Mouse (Mus musculus) liver, embryonic 11.5 days (tissue): ENCODE results near the gene Gm3045. TPM values are rescaled to one million over a fixed set of nuclear protein-coding genes. Genes with fewer than 3 reads are reported as not detected.

Experiments used
- ATAC-seq: fragments of 200-750 bp; cut with Nextera tagmentation; replicated peaks from 2 replicates; pipeline ENCODE4 v1.8.0; 2017; ENCODE audit warnings: moderate number of reproducible peaks, mild to moderate bottlenecking, moderate TSS enrichment, moderate library complexity; ENCODE audit not compliant: low FRiP score
- DNase-seq: peaks from one replicate; pipeline ENCODE4 v3.0.0-alpha.2; 2017; ENCODE audit warnings: low spot score
- H3K27ac ChIP-seq: fragments of 300-500 bp; sonication (generic); 2 replicates; pipeline ENCODE4 v1.5.1; 2014; ENCODE audit warnings: mild to moderate bottlenecking, low read depth, low read length, control low read depth
- H3K27me3 ChIP-seq: fragments of 300-500 bp; sonication (generic); replicated peaks from 2 replicates; pipeline ENCODE4 v1.6.1; 2014; ENCODE audit warnings: low read length, mixed read lengths; ENCODE audit not compliant: control insufficient read depth, insufficient read depth
- H3K36me3 ChIP-seq: fragments of 300-500 bp; sonication (generic); 2 replicates; pipeline ENCODE4 v1.6.1; 2014; ENCODE audit warnings: mild to moderate bottlenecking, low read length, moderate library complexity, mixed read lengths; ENCODE audit not compliant: control insufficient read depth, insufficient read depth
- H3K4me1 ChIP-seq: fragments of 300-500 bp; sonication (generic); replicated peaks from 2 replicates; pipeline ENCODE4 v1.6.1; 2014; ENCODE audit warnings: low read length, mixed read lengths; ENCODE audit not compliant: control insufficient read depth, insufficient read depth
- H3K4me2 ChIP-seq: fragments of 300-500 bp; sonication (generic); 2 replicates; pipeline ENCODE4 v1.6.1; 2014; ENCODE audit warnings: mild to moderate bottlenecking, control low read depth, moderate library complexity
- H3K4me3 ChIP-seq: fragments of 300-500 bp; sonication (generic); 2 replicates; pipeline ENCODE4 v1.5.1; 2014; ENCODE audit warnings: low read depth, low read length, control low read depth
- H3K9ac ChIP-seq: fragments of 300-500 bp; sonication (generic); 2 replicates; pipeline ENCODE4 v1.6.1; 2014; ENCODE audit warnings: low read depth, low read length, control low read depth
- H3K9me3 ChIP-seq: fragments of 300-500 bp; sonication (generic); 2 replicates; pipeline ENCODE4 v1.6.1; 2016; ENCODE audit warnings: low read length, inconsistent platforms, mixed read lengths; ENCODE audit not compliant: control insufficient read depth
- WGBS: fragments of 180-500 bp; shearing (Covaris S2); extraction: QIAGEN DNeasy Blood & Tissue Kit; methylation state at CpG from one replicate; pipeline ENCODE4 v1.1.7; 2014; 5-methylcytosine and 5-hydroxymethylcytosine counted together
- polyA plus RNA-seq: library from polyadenylated mRNA; unstranded; fragments of >200 nt; fragmentation: Nextera tagmentation; extraction: Ambion mirVana; gene quantifications from 2 replicates; pipeline ENCODE4 v1.2.1, GENCODE M21; 2014

Gene Gm3045
- polyA plus RNA-seq, 1 experiment from 2014 or later, result not detected

DNA sequence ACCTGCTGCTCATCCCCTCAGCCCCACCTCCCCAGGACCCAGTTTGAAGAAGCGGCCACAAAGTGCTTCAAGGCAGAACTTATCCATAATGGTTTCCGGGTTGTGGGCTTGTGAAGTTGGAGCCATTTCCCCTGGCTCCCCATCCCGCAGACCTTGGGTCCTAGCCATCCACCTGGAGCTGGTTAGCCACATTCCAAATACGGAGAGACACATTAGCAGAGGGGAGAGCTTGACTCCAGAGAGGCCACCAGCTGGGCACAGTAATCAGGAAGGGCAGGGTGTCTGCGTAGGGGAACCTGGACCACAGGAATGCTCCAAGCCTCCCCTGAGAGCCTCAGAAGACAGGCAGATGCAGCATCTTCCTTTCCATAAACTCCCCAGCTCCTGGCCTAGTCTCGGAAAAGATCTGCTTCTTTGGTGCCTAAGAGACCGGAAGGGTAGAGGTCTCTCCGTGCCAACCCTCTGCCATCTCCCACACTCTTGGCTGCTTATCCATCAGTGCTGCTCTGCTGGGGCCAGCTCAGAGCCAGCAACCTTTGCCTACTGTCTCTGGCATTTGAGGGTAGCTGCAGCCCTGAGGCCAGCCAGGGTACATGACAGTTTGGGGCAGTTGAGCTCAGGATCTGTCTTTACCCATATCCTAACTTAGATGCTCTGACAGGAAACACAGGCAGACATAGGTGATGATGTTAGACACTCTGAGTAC, 22.9 kb upstream of the Gm3045 start:
- H3K9ac ChIP-seq, result no peak overlapping the region
- WGBS, result 71% methylated on average over 8 of the region's 8 CpGs
- H3K4me1 ChIP-seq, result no peaks in the 10 kb centered on the region
- no peaks in the 10 kb centered on the region for H3K36me3 ChIP-seq
- no peak overlapping the region for H3K27ac ChIP-seq
- DNase-seq (no peak), ATAC-seq (no peak)
- H3K9me3 ChIP-seq, result no peaks in the 10 kb centered on the region
- no peak overlapping the region for H3K4me2 ChIP-seq
- no peaks in the 10 kb centered on the region for H3K27me3 ChIP-seq
- H3K4me3 ChIP-seq, result no peak overlapping the region

DNA sequence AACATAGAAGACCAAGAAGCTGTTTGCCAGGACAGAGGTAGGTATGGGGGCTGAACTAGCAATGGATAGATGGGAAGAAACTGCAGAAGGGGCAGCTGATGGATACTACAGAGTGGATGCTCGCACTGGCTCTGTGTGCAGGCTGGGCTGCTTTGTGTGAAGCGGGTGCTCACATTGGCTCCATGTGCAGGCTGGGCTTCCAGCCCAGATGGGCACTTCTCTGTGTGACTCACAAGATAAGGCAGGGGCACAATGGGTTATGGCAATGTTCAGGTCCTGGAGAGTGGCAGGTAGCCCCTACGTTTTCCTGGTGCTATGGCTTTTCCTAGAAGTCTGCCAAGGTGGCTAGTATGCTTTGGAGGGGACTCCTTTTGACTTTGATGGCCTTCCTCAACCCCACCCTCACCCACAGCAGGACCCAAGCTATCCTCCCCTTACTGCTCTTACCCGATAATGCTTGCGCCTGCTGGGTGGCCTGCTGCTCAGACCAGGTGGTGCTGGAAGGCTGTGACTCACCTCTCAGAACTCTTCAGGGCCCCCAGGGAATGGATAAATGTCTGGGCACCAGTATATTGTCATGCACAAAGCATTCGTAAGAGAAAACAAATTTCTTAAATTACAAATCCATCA, 21.8 kb upstream of the Gm3045 start:
- Histone ChIP-seq H3K4me1 (no peaks in the 10 kb centered on the region), H3K36me3 (no peaks in the 10 kb centered on the region)
- WGBS, result 63% methylated on average over 6 of the region's 6 CpGs

DNA sequence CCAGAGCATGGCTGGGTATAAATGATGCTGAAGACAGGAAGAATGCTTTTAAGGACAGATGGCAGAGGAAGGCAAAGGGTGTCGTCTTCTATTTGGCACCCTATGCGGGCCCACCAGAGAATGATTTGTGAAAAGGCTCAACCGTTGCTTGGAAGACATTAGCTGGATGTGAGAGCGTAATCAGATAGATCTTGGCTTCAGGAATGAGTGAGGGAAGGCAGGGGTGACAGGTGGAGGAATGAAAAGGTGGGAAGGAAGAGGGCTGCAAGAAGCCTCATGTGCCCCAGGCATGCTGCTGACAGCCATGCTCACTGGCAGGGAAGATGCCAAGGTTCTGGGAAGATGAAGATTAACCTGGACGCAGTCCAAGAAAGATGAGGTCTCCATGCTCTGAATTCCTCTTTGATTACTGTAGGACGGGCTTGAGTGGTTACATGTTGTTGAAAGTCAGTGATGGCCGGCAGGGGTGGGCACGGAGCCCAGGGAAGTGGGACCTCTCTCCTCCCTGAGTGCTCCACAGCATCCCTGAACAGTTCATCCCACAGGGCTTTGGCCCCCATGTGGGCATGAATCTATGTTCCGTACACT, 14.0 kb upstream of the Gm3045 start:
- DNase-seq (no peak), ATAC-seq (no peak)
- no peaks in the 10 kb centered on the region; the same call in 1 of the 2 replicates for H3K9me3 ChIP-seq
- H3K36me3 ChIP-seq, result no peaks in the 10 kb centered on the region
- no peak overlapping the region for H3K27ac ChIP-seq
- no peak overlapping the region for H3K9ac ChIP-seq
- H3K4me3 ChIP-seq, result no peak overlapping the region
- 85% methylated on average over 9 of the region's 9 CpGs for WGBS
- H3K4me1 ChIP-seq, result no peaks in the 10 kb centered on the region
- no peaks in the 10 kb centered on the region for H3K27me3 ChIP-seq
- no peak overlapping the region for H3K4me2 ChIP-seq

More for the DNA sequence above, 21.8 kb upstream of the Gm3045 start:
- H3K9ac ChIP-seq, result no peak overlapping the region
- H3K4me3 ChIP-seq, result no peak overlapping the region
- H3K27me3 ChIP-seq, result no peaks in the 10 kb centered on the region
- H3K9me3 ChIP-seq, result no peaks in the 10 kb centered on the region
- ATAC-seq, result no peak
- no peak overlapping the region for H3K4me2 ChIP-seq
- H3K27ac ChIP-seq, result no peak overlapping the region
- DNase-seq, result no peak

DNA sequence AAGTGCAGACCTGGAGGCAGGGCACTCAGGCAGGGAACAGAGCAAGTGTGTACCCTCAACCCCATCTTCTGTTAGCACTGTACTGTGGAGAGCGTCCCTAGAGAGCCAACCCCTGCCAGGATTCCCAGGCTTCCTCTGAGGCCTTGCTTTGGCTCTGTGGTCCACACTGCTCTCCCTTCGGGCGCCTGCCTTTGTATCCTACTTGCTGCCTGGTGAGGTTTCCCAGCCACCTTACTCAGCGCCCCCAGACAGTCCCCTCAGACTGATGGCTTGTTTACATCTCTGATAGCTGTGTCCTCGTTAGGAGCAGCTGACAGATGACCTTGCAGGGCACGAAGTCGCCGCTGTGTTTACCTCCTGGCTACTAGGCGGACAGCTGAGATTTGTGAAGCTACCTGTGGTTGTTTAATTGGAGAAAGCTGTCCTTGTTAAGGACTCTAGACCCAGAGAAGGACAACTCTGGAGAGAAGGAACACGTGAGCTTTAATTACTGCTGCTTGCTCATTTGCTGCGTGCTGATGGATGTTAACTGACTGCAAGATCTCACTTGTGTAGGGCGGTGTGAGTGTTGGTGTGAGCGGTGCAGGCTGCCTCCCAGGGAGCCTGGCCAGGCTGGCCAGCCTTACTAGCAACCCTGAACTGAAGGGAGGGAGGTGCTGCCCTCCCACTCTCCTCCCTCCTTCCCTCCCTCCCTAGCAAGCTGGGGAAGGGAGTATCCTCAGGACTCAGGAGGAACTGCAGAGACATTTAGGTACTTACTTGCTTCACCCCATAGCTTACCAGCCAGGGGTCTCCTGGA, 7.5 kb upstream of the Gm3045 start:
- no peak overlapping the region for H3K4me2 ChIP-seq
- H3K4me1 ChIP-seq, result no peaks in the 10 kb centered on the region
- H3K27me3 ChIP-seq, result peaks cover 5% of the 10 kb centered on the region
- no peak for ATAC-seq
- H3K4me3 ChIP-seq, result no peak overlapping the region
- H3K27ac ChIP-seq, result no peak overlapping the region
- H3K36me3 ChIP-seq, result no peaks in the 10 kb centered on the region
- H3K9me3 ChIP-seq, result no peaks in the 10 kb centered on the region
- 23% methylated on average over 13 of the region's 13 CpGs for WGBS
- no peak overlapping the region for H3K9ac ChIP-seq
- no peak for DNase-seq

DNA sequence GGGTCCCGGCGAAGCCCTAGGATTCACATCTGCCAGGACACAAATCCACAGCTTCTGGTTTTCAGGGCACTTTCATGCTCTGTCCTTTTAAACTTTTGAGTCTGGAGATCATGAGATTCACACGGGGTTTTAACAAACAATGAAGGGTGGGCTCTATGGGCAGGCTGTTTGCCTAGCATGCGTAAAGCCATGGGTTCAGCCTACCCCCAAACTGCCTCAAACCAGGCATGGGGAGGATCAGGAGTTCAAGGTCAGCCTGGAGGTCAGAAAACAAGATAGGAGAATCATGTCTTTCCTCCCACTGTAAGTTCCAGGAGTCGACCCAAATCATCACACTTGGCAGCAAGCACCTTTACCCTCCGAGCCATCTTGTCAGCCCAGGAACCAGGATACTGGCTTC, 6.9 kb upstream of the Gm3045 start:
- no peak for ATAC-seq
- no peaks in the 10 kb centered on the region for H3K9me3 ChIP-seq
- whole genome bisulfite sequencing, result 57% methylated on average over 6 of the region's 6 CpGs

DNA sequence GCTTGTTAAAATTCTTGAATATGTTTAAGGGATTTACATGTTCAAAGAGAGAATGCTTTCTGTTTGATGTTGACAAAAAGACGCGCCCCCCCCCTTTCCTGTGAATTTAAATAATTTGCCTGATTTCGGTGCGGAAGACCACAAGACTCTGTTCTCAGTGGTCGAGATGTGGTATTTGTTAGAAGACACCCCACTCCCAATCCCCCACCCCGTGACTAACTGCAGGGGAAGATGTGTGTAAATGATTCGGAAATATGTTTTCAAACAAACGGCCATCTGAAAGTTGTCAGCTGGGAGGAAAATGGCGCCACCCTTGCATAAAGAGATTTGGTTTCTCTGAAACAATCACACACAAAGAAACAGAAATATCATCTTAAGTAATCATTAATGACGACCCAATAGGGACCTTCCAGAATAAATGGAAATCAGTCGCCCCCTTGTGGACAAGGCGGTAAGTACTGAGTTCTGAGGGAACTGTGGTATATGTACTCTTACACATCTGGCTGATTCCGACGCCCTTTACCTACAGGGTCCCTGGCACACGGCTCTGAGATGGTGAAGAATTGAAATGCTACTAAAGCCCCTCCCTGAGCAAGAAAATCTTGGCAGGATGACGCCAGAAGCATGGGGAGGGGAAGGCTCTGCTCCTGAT, 4.2 kb upstream of the Gm3045 start:
- Histone ChIP-seq H3K4me3 (no peak overlapping the region), H3K9me3 (no peaks in the 10 kb centered on the region), H3K4me2 (no peak overlapping the region), H3K4me1 (no peaks in the 10 kb centered on the region), H3K27ac (no peak overlapping the region), H3K9ac (no peak overlapping the region), H3K27me3 (peaks cover 8% of the 10 kb centered on the region), H3K36me3 (no peaks in the 10 kb centered on the region)
- DNase-seq, result peak; percentile 44
- ATAC-seq, result no peak
- WGBS, result 22% methylated on average over 16 of the region's 16 CpGs

More for the DNA sequence above, 6.9 kb upstream of the Gm3045 start:
- Histone ChIP-seq H3K4me3 (no peak overlapping the region), H3K9ac (no peak overlapping the region), H3K4me1 (no peaks in the 10 kb centered on the region), H3K27ac (no peak overlapping the region), H3K4me2 (no peak overlapping the region), H3K36me3 (no peaks in the 10 kb centered on the region), H3K27me3 (peaks cover 5% of the 10 kb centered on the region)
- no peak for DNase-seq

DNA sequence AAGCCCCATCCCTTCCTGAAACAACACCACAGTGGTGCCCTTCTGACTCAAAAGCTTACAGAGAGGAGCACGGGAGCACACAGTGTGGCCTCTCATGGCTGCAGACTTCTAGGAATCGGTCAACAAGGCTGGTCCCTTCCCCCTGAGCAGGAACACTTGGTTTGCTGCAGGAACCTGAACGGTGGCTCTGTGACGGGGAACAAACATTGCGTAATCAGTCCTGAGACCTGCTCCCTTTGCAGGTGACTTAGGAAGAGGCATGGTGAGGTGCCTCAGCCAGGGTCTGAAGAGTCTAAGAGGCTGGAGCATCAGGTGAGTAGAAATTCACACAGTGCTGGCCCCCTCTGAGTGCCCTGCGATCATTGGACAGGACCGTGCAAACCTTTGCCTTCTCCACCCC, 463 bp upstream of the Gm3045 start:
- DNase-seq, result no peak
- WGBS, result 68% methylated on average over 7 of the region's 7 CpGs
- no peak overlapping the region for H3K9ac ChIP-seq

DNA sequence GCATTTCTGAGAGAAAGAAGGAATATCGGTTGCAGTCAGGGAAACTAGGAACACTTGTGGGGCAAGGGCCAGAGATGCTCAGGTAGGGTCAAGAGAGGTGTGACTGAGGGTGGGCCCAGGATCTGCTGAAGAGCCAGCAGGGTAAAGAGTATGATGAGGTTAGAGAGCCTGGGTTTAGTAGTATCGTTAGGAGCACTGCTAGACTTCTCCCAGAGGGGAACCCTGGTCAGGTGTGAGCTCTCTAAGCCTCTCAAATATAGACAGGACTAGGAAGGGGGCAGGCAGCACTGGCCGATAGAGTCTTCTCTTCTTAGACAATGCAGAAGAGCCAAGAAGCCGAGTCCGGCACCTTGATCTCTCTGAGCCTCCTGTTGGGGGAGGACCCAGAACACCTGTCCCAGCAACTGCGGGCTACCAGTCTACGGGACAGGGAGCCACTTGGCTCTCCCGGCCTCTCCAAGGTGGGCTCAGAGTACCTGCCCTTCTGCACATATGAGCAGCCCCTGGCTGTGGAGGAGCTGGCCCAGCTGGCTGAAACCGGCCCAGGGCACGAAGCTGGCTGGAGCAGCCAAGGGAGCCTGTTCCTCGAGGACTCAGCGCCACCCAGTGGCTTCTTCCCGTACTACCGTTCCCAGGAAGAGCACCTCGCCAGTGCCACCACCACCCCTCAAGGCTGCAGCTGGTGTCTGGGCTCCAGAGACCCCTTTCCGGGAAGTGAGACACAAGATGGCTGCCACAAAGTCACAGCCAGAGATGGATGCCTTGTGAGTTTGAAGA, 2.5 kb downstream of the Gm3045 start:
- ATAC-seq (no peak), DNase-seq (peak; percentile 59)
- no peak overlapping the region for H3K4me2 ChIP-seq
- no peak overlapping the region for H3K4me3 ChIP-seq
- 27% methylated on average over 16 of the region's 16 CpGs for WGBS
- H3K27ac ChIP-seq, result no peak overlapping the region
- H3K4me1 ChIP-seq, result no peaks in the 10 kb centered on the region
- no peaks in the 10 kb centered on the region for H3K36me3 ChIP-seq
- no peak overlapping the region for H3K9ac ChIP-seq
- H3K27me3 ChIP-seq, result peaks cover 3% of the 10 kb centered on the region
- no peaks in the 10 kb centered on the region for H3K9me3 ChIP-seq

More for the DNA sequence above, 463 bp upstream of the Gm3045 start:
- no peak for ATAC-seq
- Histone ChIP-seq H3K4me3 (no peak overlapping the region), H3K27ac (no peak overlapping the region), H3K4me2 (no peak overlapping the region), H3K27me3 (peaks cover 5% of the 10 kb centered on the region), H3K36me3 (no peaks in the 10 kb centered on the region), H3K9me3 (no peaks in the 10 kb centered on the region), H3K4me1 (no peaks in the 10 kb centered on the region)
